Mouse (Mus musculus) kidney, postnatal 0 days (tissue): Measurements from ENCODE around the gene Wdr12. TPM values are rescaled to one million over a fixed set of nuclear protein-coding genes. Genes with fewer than 3 reads are reported as not detected.
"Not testable (repeated sequence)": the region's sequence is repeated elsewhere in the genome, so short reads cannot be mapped to it uniquely, and the experiment has no call there.

Experiments
- ATAC-seq: fragments of 200-750 bp; cut with Nextera tagmentation; replicated peaks from 2 replicates; pipeline ENCODE4 v1.8.0; 2017; ENCODE audit warnings: low read depth, moderate number of reproducible peaks, moderate TSS enrichment, moderate library complexity; ENCODE audit not compliant: low FRiP score
- DNase-seq: peaks from one replicate; pipeline ENCODE4 v3.0.0-alpha.2; 2016; ENCODE audit warnings: low spot score
- H3K27ac ChIP-seq: fragments of 300-500 bp; sonication (generic); 2 replicates; pipeline ENCODE4 v1.5.1; 2014; ENCODE audit warnings: mild to moderate bottlenecking
- H3K27me3 ChIP-seq: fragments of 300-500 bp; sonication (generic); 2 replicates; pipeline ENCODE4 v1.6.1; 2014; ENCODE audit warnings: low read length, mixed read lengths; ENCODE audit not compliant: insufficient read depth
- H3K36me3 ChIP-seq: fragments of 300-500 bp; sonication (generic); 2 replicates; pipeline ENCODE4 v1.6.1; 2014; ENCODE audit warnings: low read length, mixed read lengths; ENCODE audit not compliant: insufficient read depth
- H3K4me1 ChIP-seq: fragments of 300-500 bp; sonication (generic); replicated peaks from 2 replicates; pipeline ENCODE4 v1.6.1; 2014; ENCODE audit warnings: antibody characterized with exemption, low read length, mixed read lengths; ENCODE audit not compliant: insufficient read depth
- H3K4me2 ChIP-seq: fragments of 300-500 bp; sonication (generic); 2 replicates; pipeline ENCODE4 v1.6.1; 2014; ENCODE audit warnings: mild to moderate bottlenecking, low read length, moderate library complexity, mixed read lengths
- H3K4me3 ChIP-seq: fragments of 300-500 bp; sonication (generic); replicated peaks from 2 replicates; pipeline ENCODE4 v1.5.1; 2014; ENCODE audit warnings: low read depth, low read length
- H3K9ac ChIP-seq: fragments of 300-500 bp; sonication (generic); 2 replicates; pipeline ENCODE4 v1.6.1; 2014; ENCODE audit warnings: low read depth, low read length
- H3K9me3 ChIP-seq: fragments of 300-500 bp; sonication (generic); replicated peaks from 2 replicates; pipeline ENCODE4 v1.6.1; 2016; ENCODE audit warnings: low read length, inconsistent platforms, mixed read lengths
- CTCF ChIP-seq: IDR thresholded peaks from 2 replicates; pipeline ENCODE4 v1.5.1; 2016; ENCODE audit warnings: antibody characterized with exemption, low read depth, mild to moderate bottlenecking, moderate library complexity
- WGBS: fragments of 180-500 bp; shearing (Covaris S2); extraction: QIAGEN DNeasy Blood & Tissue Kit; methylation state at CpG from one replicate; pipeline ENCODE4 v1.1.7; 2014; 5-methylcytosine and 5-hydroxymethylcytosine counted together
- polyA plus RNA-seq: library from polyadenylated mRNA; unstranded; fragments of >200 nt; fragmentation: Nextera tagmentation; extraction: Ambion mirVana; gene quantifications from 2 replicates; pipeline ENCODE4 v1.2.1, GENCODE M21; 2015

The Wdr12 gene
- polyA plus RNA-seq, 1 experiment from 2014 or later: 44.9 TPM

GRCm38 (mm10) chr1:60096572-60097276 lies 1.7 kb downstream of the Wdr12 start:
- Histone ChIP-seq H3K4me2 (peak overlapping the region; percentile 85), H3K9me3 (no peaks in the 10 kb centered on the region), H3K27ac (no peak overlapping the region), H3K4me3 (peak overlapping the region; percentile 94), H3K36me3 (peaks cover 6% of the 10 kb centered on the region; the same call in 1 of the 2 replicates), H3K27me3 (no peaks in the 10 kb centered on the region), H3K9ac (peak overlapping the region; percentile 96), H3K4me1 (no peaks in the 10 kb centered on the region)
- DNase-seq (peak; percentile 24), ATAC-seq (no peak)
- WGBS: 4% methylated on average over 13 of the region's 13 CpGs
- TF ChIP-seq CTCF: no peak

GRCm38 (mm10) chr1:60076411-60076810 lies 22.0 kb downstream of the Wdr12 start:
- Histone ChIP-seq H3K4me2 (no peak overlapping the region), H3K27me3 (no peaks in the 10 kb centered on the region), H3K4me1 (no peaks in the 10 kb centered on the region), H3K9me3 (no peaks in the 10 kb centered on the region), H3K9ac (no peak overlapping the region), H3K27ac (no peak overlapping the region), H3K4me3 (no peak overlapping the region), H3K36me3 (peaks cover 20% of the 10 kb centered on the region; the same call in 1 of the 2 replicates)
- no peak for DNase-seq
- ATAC-seq: no peak
- TF ChIP-seq CTCF: no peak
- WGBS: 71% methylated on average over 6 of the region's 6 CpGs

GRCm38 (mm10) chr1:60075590-60075989 lies 22.9 kb downstream of the Wdr12 start:
- peaks cover 20% of the 10 kb centered on the region; the same call in 1 of the 2 replicates for H3K36me3 ChIP-seq
- no peak overlapping the region for H3K4me3 ChIP-seq
- no peak for DNase-seq

GRCm38 (mm10) chr1:60074935-60075334 lies 23.5 kb downstream of the Wdr12 start:
- H3K36me3 ChIP-seq: peaks cover 20% of the 10 kb centered on the region; the same call in 1 of the 2 replicates
- H3K4me1 ChIP-seq: no peaks in the 10 kb centered on the region
- no peak overlapping the region for H3K4me3 ChIP-seq
- H3K27ac ChIP-seq: no peak overlapping the region
- no peaks in the 10 kb centered on the region for H3K27me3 ChIP-seq
- peak; percentile 32 for DNase-seq
- no peak overlapping the region for H3K9ac ChIP-seq
- WGBS: 67% methylated on average over 2 of the region's 2 CpGs
- H3K4me2 ChIP-seq: no peak overlapping the region
- no peak for ATAC-seq
- H3K9me3 ChIP-seq: no peaks in the 10 kb centered on the region
- no peak for TF ChIP-seq CTCF

More at GRCm38 (mm10) chr1:60075590-60075989, 22.9 kb downstream of the Wdr12 start:
- Histone ChIP-seq H3K27ac (no peak overlapping the region), H3K27me3 (no peaks in the 10 kb centered on the region), H3K4me2 (no peak overlapping the region), H3K4me1 (no peaks in the 10 kb centered on the region), H3K9ac (no peak overlapping the region), H3K9me3 (no peaks in the 10 kb centered on the region)
- TF ChIP-seq CTCF: no peak
- ATAC-seq: no peak
- 47% methylated on average over 3 of the region's 3 CpGs for WGBS

- H3K4me1 ChIP-seq, H3K27me3 ChIP-seq, H3K9me3 ChIP-seq, H3K4me3 ChIP-seq, H3K4me2 ChIP-seq, ATAC-seq, H3K27ac ChIP-seq, DNase-seq, H3K9ac ChIP-seq, H3K36me3 ChIP-seq: not testable (repeated sequence)
Observed at GRCm38 (mm10) chr1:60070725-60071124, 27.7 kb downstream of the Wdr12 start.

- ATAC-seq (no peak), DNase-seq (no peak)
- TF ChIP-seq CTCF: no peak
- Histone ChIP-seq H3K9me3 (no peaks in the 10 kb centered on the region), H3K4me3 (no peak overlapping the region), H3K4me2 (no peak overlapping the region), H3K27me3 (no peaks in the 10 kb centered on the region), H3K36me3 (no peaks in the 10 kb centered on the region), H3K27ac (no peak overlapping the region), H3K9ac (no peak overlapping the region), H3K4me1 (no peaks in the 10 kb centered on the region)
- 80% methylated on average over 3 of the region's 3 CpGs for WGBS
Observed at GRCm38 (mm10) chr1:60056310-60056709, 42.1 kb downstream of the Wdr12 start.
